Mouse (Mus musculus) stomach, postnatal 0 days (tissue): ENCODE measurements around the gene Fgd4.

ENCODE experiments used
- CTCF ChIP-seq: IDR thresholded peaks from 2 replicates; pipeline ENCODE4 v1.5.1; 2016; ENCODE audit warnings: antibody characterized with exemption, low read depth, mild to moderate bottlenecking, moderate library complexity
- EP300 ChIP-seq: optimal IDR thresholded peaks from 2 replicates; pipeline ENCODE3; 2016; ENCODE audit warnings: antibody characterized with exemption

GRCm38 (mm10) chr16:16501491-16501890, 98.9 kb downstream of the Fgd4 start:
- no peak for TF ChIP-seq CTCF
- TF ChIP-seq EP300, result no peak
